Mouse (Mus musculus) CH12.LX (cell line): Measurements from ENCODE around the gene Pkp4. TPM values are rescaled to one million over a fixed set of nuclear protein-coding genes. Genes with fewer than 3 reads are reported as not detected.

Source experiments
- DNase-seq: peaks from one replicate; pipeline ENCODE4 v3.0.0-alpha.2; 2013; ENCODE audit errors: extremely low read depth
- H3K27ac ChIP-seq: 2 replicates; pipeline ENCODE4 v1.5.1; 2012; ENCODE audit warnings: low read depth, mild to moderate bottlenecking, control low read depth, moderate library complexity; ENCODE audit not compliant: insufficient read depth
- H3K27me3 ChIP-seq: replicated peaks from 2 replicates; pipeline ENCODE3; 2012; ENCODE audit warnings: inconsistent platforms
- H3K36me3 ChIP-seq, 2 experiments: replicated peaks in 1 of 2; 2 replicates each; pipeline versions ENCODE3 to v1.6.1; 2012; ENCODE audit warnings: inconsistent platforms in 1 of 2, low read length in 1 of 2, mild to moderate bottlenecking in 1 of 2, mixed read lengths in 1 of 2, moderate library complexity in 1 of 2; ENCODE audit not compliant: control insufficient read depth in 1 of 2, insufficient read depth in 1 of 2
- H3K4me1 ChIP-seq, 2 experiments: 2 replicates each; pipeline ENCODE4 v1.6.1; 2012; ENCODE audit warnings: inconsistent platforms in 1 of 2, moderate library complexity in 1 of 2; ENCODE audit not compliant: insufficient read depth in 2 of 2, control insufficient read depth in 1 of 2
- H3K4me2 ChIP-seq: 2 replicates; pipeline ENCODE4 v1.6.1; 2012; ENCODE audit warnings: low read depth, mild to moderate bottlenecking, control low read depth; ENCODE audit not compliant: poor library complexity, insufficient read depth, severe bottlenecking
- H3K4me3 ChIP-seq, 3 experiments: fragments of 150-350 bp in 1 of 3; sonication (generic) in 1 of 3; replicated peaks in 1 of 3; 2 replicates each; pipeline versions ENCODE3 to v1.5.1; 2011 to 2012; ENCODE audit warnings: low read depth in 2 of 3, low read length in 2 of 3, mild to moderate bottlenecking in 2 of 3, moderate library complexity in 2 of 3, control low read depth in 1 of 3, improper control_type of control experiment in 1 of 3, inconsistent platforms in 1 of 3, mixed read lengths in 1 of 3; ENCODE audit not compliant: poor library complexity in 1 of 3
- H3K79me2 ChIP-seq: replicated peaks from 2 replicates; pipeline ENCODE4 v1.6.1; 2012; ENCODE audit warnings: mild to moderate bottlenecking, moderate library complexity; ENCODE audit not compliant: control insufficient read depth, poor library complexity, insufficient read depth, severe bottlenecking; ENCODE audit errors: extremely low read depth
- H3K9ac ChIP-seq: 2 replicates; pipeline ENCODE4 v1.6.1; 2012; ENCODE audit warnings: low read depth, mild to moderate bottlenecking, control low read depth, moderate library complexity; ENCODE audit not compliant: insufficient read depth
- H3K9me3 ChIP-seq: replicated peaks from 2 replicates; pipeline ENCODE3; 2012; ENCODE audit warnings: low read length, inconsistent platforms, mixed read lengths
- BHLHE40 ChIP-seq: IDR thresholded peaks from 2 replicates; pipeline ENCODE4 v1.6.1; 2011; ENCODE audit warnings: mild to moderate bottlenecking, low read depth, low read length, improper control_type of control experiment
- CHD1 ChIP-seq: IDR thresholded peaks from 2 replicates; pipeline ENCODE4 v1.6.1; 2012; ENCODE audit warnings: low read depth, low read length, improper control_type of control experiment, inconsistent platforms
- CTCF ChIP-seq, 2 experiments: IDR thresholded peaks in 1 of 2; conservative IDR thresholded peaks in 1 of 2; 2 replicates each; pipeline ENCODE4 v1.5.1; 2011 to 2012; ENCODE audit warnings: low read depth in 2 of 2, low read length in 2 of 2, improper control_type of control experiment in 1 of 2, inconsistent platforms in 1 of 2, mild to moderate bottlenecking in 1 of 2, moderate library complexity in 1 of 2
- E2F4 ChIP-seq: IDR thresholded peaks from 2 replicates; pipeline ENCODE4 v1.6.1; 2011; ENCODE audit warnings: low read depth, low read length, improper control_type of control experiment; ENCODE audit not compliant: insufficient replicate concordance
- EP300 ChIP-seq: IDR thresholded peaks from 2 replicates; pipeline ENCODE4 v1.6.1; 2011; ENCODE audit warnings: low read length, improper control_type of control experiment
- IRF4 ChIP-seq: IDR thresholded peaks from 2 replicates; pipeline ENCODE4 v1.6.1; 2014; ENCODE audit warnings: low read depth, mild to moderate bottlenecking, inconsistent platforms, low read length, improper control_type of control experiment
- JUN ChIP-seq: IDR thresholded peaks from 2 replicates; pipeline ENCODE4 v1.6.1; 2011; ENCODE audit warnings: low read depth, mild to moderate bottlenecking, low read length, improper control_type of control experiment, moderate library complexity; ENCODE audit not compliant: insufficient read depth
- JUND ChIP-seq: conservative IDR thresholded peaks from 2 replicates; pipeline ENCODE4 v1.6.1; 2011; ENCODE audit warnings: low read depth, low read length, improper control_type of control experiment
- MAFK ChIP-seq: IDR thresholded peaks from 2 replicates; pipeline ENCODE4 v1.6.1; 2011; ENCODE audit warnings: low read length, improper control_type of control experiment; ENCODE audit not compliant: insufficient replicate concordance
- MAX ChIP-seq: IDR thresholded peaks from 2 replicates; pipeline ENCODE4 v1.6.1; 2011; ENCODE audit warnings: low read length, improper control_type of control experiment
- MEF2A ChIP-seq: IDR thresholded peaks from 2 replicates; pipeline ENCODE4 v1.6.1; 2014; ENCODE audit warnings: low read depth, mild to moderate bottlenecking, inconsistent platforms, low read length, improper control_type of control experiment, borderline replicate concordance
- MXI1 ChIP-seq: IDR thresholded peaks from 2 replicates; pipeline ENCODE4 v1.6.1; 2011; ENCODE audit warnings: mild to moderate bottlenecking, low read depth, low read length, improper control_type of control experiment
- MYC ChIP-seq: IDR thresholded peaks from 2 replicates; pipeline ENCODE4 v1.6.1; 2011; ENCODE audit warnings: low read depth, mild to moderate bottlenecking, improper control_type of control experiment, low read length
- NELFE ChIP-seq: IDR thresholded peaks from 2 replicates; pipeline ENCODE4 v1.6.1; 2011; ENCODE audit warnings: low read depth, low read length, improper control_type of control experiment
- NRF1 ChIP-seq: IDR thresholded peaks from 2 replicates; pipeline ENCODE4 v1.6.1; 2014; ENCODE audit warnings: low read depth, mild to moderate bottlenecking, inconsistent platforms, low read length, improper control_type of control experiment, moderate library complexity
- PAX5 ChIP-seq: IDR thresholded peaks from 2 replicates; pipeline ENCODE4 v1.6.1; 2012; ENCODE audit warnings: low read length, inconsistent platforms, mixed read lengths
- POLR2A ChIP-seq: IDR thresholded peaks from 2 replicates; pipeline ENCODE4 v1.6.1; 2011; ENCODE audit warnings: low read depth, mild to moderate bottlenecking, improper control_type of control experiment, low read length
- POLR2AphosphoS2 ChIP-seq: IDR thresholded peaks from 2 replicates; pipeline ENCODE4 v1.6.1; 2011; ENCODE audit warnings: low read depth, low read length, improper control_type of control experiment
- RCOR1 ChIP-seq: conservative IDR thresholded peaks from 2 replicates; pipeline ENCODE4 v1.6.1; 2012; ENCODE audit warnings: low read depth, mild to moderate bottlenecking, inconsistent platforms, low read length, improper control_type of control experiment
- SMC3 ChIP-seq: IDR thresholded peaks from 2 replicates; pipeline ENCODE4 v1.6.1; 2011; ENCODE audit warnings: low read depth, low read length, improper control_type of control experiment
- TBP ChIP-seq: conservative IDR thresholded peaks from 2 replicates; pipeline ENCODE4 v1.6.1; 2011; ENCODE audit warnings: low read depth, low read length, improper control_type of control experiment
- TCF12 ChIP-seq: IDR thresholded peaks from 2 replicates; pipeline ENCODE4 v1.6.1; 2014; ENCODE audit warnings: low read depth, mild to moderate bottlenecking, inconsistent platforms, low read length, improper control_type of control experiment
- USF2 ChIP-seq: conservative IDR thresholded peaks from 2 replicates; pipeline ENCODE4 v1.6.1; 2011; ENCODE audit warnings: low read depth, low read length, improper control_type of control experiment
- ZMIZ1 ChIP-seq: IDR thresholded peaks from 2 replicates; pipeline ENCODE4 v1.6.1; 2012; ENCODE audit warnings: low read depth, mild to moderate bottlenecking, inconsistent platforms, low read length, improper control_type of control experiment
- ZNF384 ChIP-seq: IDR thresholded peaks from 2 replicates; pipeline ENCODE4 v1.6.1; 2012; ENCODE audit warnings: low read depth, low read length, improper control_type of control experiment, inconsistent platforms
- dilution Hi-C: fragments of 300-500 bp; cut with MboI; formaldehyde crosslinking; loops from 2 replicates; pipeline ENCODE4 v1.14.3; 2020; ENCODE audit warnings: low sequenced_read_pairs; ENCODE audit not compliant: extremely low pct_unique_long_range_greater_than_20kb, extremely low pct_ligation_motif_present
- in situ Hi-C: fragments of 300-500 bp; cut with MboI; formaldehyde crosslinking; loops from 3 replicates; pipeline ENCODE4 v1.14.3; 2019; ENCODE audit warnings: low sequenced_read_pairs, low pct_ligation_motif_present, low pct_unique_long_range_greater_than_20kb, mixed read lengths
- polyA plus RNA-seq: library from polyadenylated mRNA; unstranded; fragments of >175 nt; gene quantifications from 2 replicates; pipeline ENCODE4 v1.2.1, GENCODE M21; 2012; ENCODE audit warnings: low read depth; ENCODE audit not compliant: insufficient read length
- total RNA-seq, 2 experiments: library from RNA; depleted of rRNA; stranded (reverse); fragments of 300-350 nt in 1 of 2; fragments of >200 nt in 1 of 2; gene quantifications; 2 replicates each; pipeline ENCODE4 v1.2.3; 2012 to 2014

The Pkp4 gene
- total and polyA plus RNA-seq, 3 experiments, result not detected

GRCm38 (mm10) chr2:59396555-59396954, 235.9 kb downstream of the Pkp4 start:
- H3K79me2 ChIP-seq, result no peaks in the 10 kb centered on the region
- DNase-seq, result no peak
- no peak overlapping the region for H3K4me2 ChIP-seq
- H3K36me3 ChIP-seq, result no peaks in the 10 kb centered on the region
- H3K27ac ChIP-seq, result no peak overlapping the region
- no peaks in the 10 kb centered on the region for H3K27me3 ChIP-seq
- peaks cover 51% of the 10 kb centered on the region for H3K9me3 ChIP-seq
- no peak overlapping the region for H3K4me3 ChIP-seq
- TF ChIP-seq CTCF (conservative IDR thresholded peaks at IDR 0.05 in 1 of 2, IDR thresholded peaks at IDR 0.05 in 1 of 2; ENCODE audit: low read depth in 2 of 2, low read length in 2 of 2) (no peak), IRF4 (no peak), ZMIZ1 (no peak), JUN (no peak), NRF1 (no peak), JUND (no peak), RCOR1 (no peak), PAX5 (no peak), TCF12 (no peak), SMC3 (no peak), MAFK (no peak), ZNF384 (no peak), E2F4 (no peak), TBP (no peak), USF2 (no peak), POLR2AphosphoS2 (no peak), CHD1 (no peak), MAX (no peak)
- TF ChIP-seq, all 38 proteins: peak for 0
- Histone ChIP-seq H3K4me1 (no peaks in the 10 kb centered on the region), H3K9ac (no peak overlapping the region)
- in situ Hi-C loops (no loop called here), dilution Hi-C loops (no loop called here)

DNA sequence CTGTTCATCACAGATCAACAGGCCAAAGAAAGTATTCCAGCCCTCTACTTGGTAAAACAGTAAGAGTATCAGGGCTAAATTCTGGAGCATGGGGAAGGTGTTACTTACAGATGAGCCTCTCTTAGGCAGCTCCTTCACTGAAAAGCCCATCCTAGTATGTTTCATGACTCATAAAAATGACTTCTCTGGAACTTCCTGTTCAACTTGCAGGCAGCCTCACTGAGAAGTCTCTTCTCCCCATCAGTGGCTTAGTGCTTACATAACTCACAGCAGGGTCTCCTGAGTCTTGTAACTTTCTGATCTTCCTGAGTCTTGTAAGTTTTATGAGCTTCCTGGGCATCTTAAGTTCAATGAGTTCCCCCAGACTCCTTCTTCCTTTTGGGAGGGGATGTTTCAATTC, 236.9 kb downstream of the Pkp4 start:
- no peak for DNase-seq
- dilution Hi-C loops, result no loop called here
- H3K9me3 ChIP-seq, result peaks cover 53% of the 10 kb centered on the region
- H3K9ac ChIP-seq, result no peak overlapping the region
- no peak for TF ChIP-seq JUN
- TF ChIP-seq MXI1, result no peak
- TF ChIP-seq MYC, result no peak
- no peak for TF ChIP-seq ZMIZ1
- no peak for TF ChIP-seq BHLHE40
- TF ChIP-seq JUND, result no peak
- TF ChIP-seq CTCF (conservative IDR thresholded peaks at IDR 0.05 in 1 of 2, IDR thresholded peaks at IDR 0.05 in 1 of 2; ENCODE audit: low read depth in 2 of 2, low read length in 2 of 2), result no peak
- no peak for TF ChIP-seq POLR2AphosphoS2
- no peak for TF ChIP-seq POLR2A
- no peak for TF ChIP-seq CHD1
- no peak for TF ChIP-seq MEF2A
- TF ChIP-seq NELFE, result no peak
- TF ChIP-seq IRF4, result no peak
- no peak for TF ChIP-seq EP300
- no peak overlapping the region for H3K27ac ChIP-seq
- H3K79me2 ChIP-seq, result no peaks in the 10 kb centered on the region
- no peak overlapping the region for H3K4me3 ChIP-seq
- H3K36me3 ChIP-seq, result no peaks in the 10 kb centered on the region
- H3K4me2 ChIP-seq, result no peak overlapping the region
- H3K4me1 ChIP-seq, result no peaks in the 10 kb centered on the region
- no peaks in the 10 kb centered on the region for H3K27me3 ChIP-seq
- in situ Hi-C loops, result no loop called here
